Mouse (Mus musculus): ENCODE results near the gene Hsd17b12. TPM values are rescaled to one million over a fixed set of nuclear protein-coding genes. Genes with fewer than 3 reads are reported as not detected.

The Hsd17b12 gene
- total and polyA plus RNA-seq, 2 experiments from 2014 or later, result 24.1 to 37.7 TPM

- Histone ChIP-seq H3K27ac (ENCODE audit: low read depth) (no peak overlapping the region), H3K9me3 (replicated peaks; ENCODE audit: control insufficient read depth, low read length) (no peaks in the 10 kb centered on the region), H3K36me3 (replicated peaks; ENCODE audit: control insufficient read depth, insufficient read depth, low read length) (peaks cover 69% of the 10 kb centered on the region), H3K4me1 (ENCODE audit: control insufficient read depth, insufficient read depth) (peaks cover 3% of the 10 kb centered on the region; the same call in 1 of the 2 replicates), H3K4me3 (ENCODE audit: low read depth, low read length) (no peak overlapping the region), H3K4me2 (ENCODE audit: low read depth, low read length) (no peak overlapping the region), H3K27me3 (ENCODE audit: control insufficient read depth, insufficient read depth, low read length) (no peaks in the 10 kb centered on the region), H3K9ac (replicated peaks; ENCODE audit: low read depth, low read length) (no peak overlapping the region)
- DNase-seq (ENCODE audit: low spot score), result no peak
- no peak for TF ChIP-seq CTCF (IDR thresholded peaks at IDR 0.05; ENCODE audit: low read depth)
- no peak for TF ChIP-seq EP300 (IDR thresholded peaks at IDR 0.05; ENCODE audit: low read depth)
- no peak for ATAC-seq (ENCODE audit: insufficient read depth, low read depth)
- WGBS, result 97% methylated on average over 2 of the region's 2 CpGs
Measured at GRCm38 (mm10) chr2:93988440-93988839, 169.3 kb downstream of the Hsd17b12 start.

Small RNA genes within 50 kb of the gene (microRNA-seq; reads per million reads assigned to microRNA genes)
- not detected for gene Gm23630

Other genes starting within 250 kb of the Hsd17b12 start
- 39.3 and 41.6 TPM in 2 replicates for gene Gm13889, start 200.8 kb downstream of the Hsd17b12 start, total RNA-seq (2014; rRNA removed; ENCODE audit: low replicate concordance)
- 9.0 and 10.8 TPM in 2 replicates for gene Gm13889, start 200.8 kb downstream of the Hsd17b12 start, polyA plus RNA-seq (2015; fragmentation: Nextera tagmentation; extraction: Ambion mirVana)
- not detected in 2 replicates for gene Gm27027, start 161.6 kb downstream of the Hsd17b12 start, total RNA-seq (2014; rRNA removed; ENCODE audit: low replicate concordance)
- gene Gm27027, start 161.6 kb downstream of the Hsd17b12 start, polyA plus RNA-seq (2015; fragmentation: Nextera tagmentation; extraction: Ambion mirVana), result not detected in 2 replicates
- gene Alkbh3, start 147.2 kb downstream of the Hsd17b12 start, total RNA-seq (2014; rRNA removed; ENCODE audit: low replicate concordance), result 104 and 123 TPM in 2 replicates
- gene Alkbh3, start 147.2 kb downstream of the Hsd17b12 start, polyA plus RNA-seq (2015; fragmentation: Nextera tagmentation; extraction: Ambion mirVana), result 86.9 and 96.8 TPM in 2 replicates
- gene Ttc17, start 248.7 kb upstream of the Hsd17b12 start, total RNA-seq (2014; rRNA removed; ENCODE audit: low replicate concordance), result 13.7 and 76.8 TPM in 2 replicates
- gene Ttc17, start 248.7 kb upstream of the Hsd17b12 start, polyA plus RNA-seq (2015; fragmentation: Nextera tagmentation; extraction: Ambion mirVana), result 12.0 and 12.3 TPM in 2 replicates

All from heart, postnatal 0 days (tissue).